Mouse (Mus musculus) heart, adult 8-10 months (tissue): ENCODE results near the gene Hk1. TPM values are rescaled to one million over a fixed set of nuclear protein-coding genes. Genes with fewer than 3 reads are reported as not detected.
"Not testable (repeated sequence)": the region's sequence is repeated elsewhere in the genome, so short reads cannot be mapped to it uniquely, and the experiment has no call there.

Source experiments
- DNase-seq: peaks from one replicate; pipeline ENCODE4 v3.0.0; 2022; ENCODE audit warnings: low spot score
- total RNA-seq, 4 experiments: library from RNA; stranded (reverse); gene quantifications; 2 replicates each; pipeline ENCODE4 v1.2.4; 2022

Hk1 gene
- total RNA-seq, 4 experiments from 2014 or later: 87.3 to 137 (median 106) TPM

- DNase-seq: no peak
Measured at GRCm38 (mm10) chr10:62341956-62342355, 37.8 kb downstream of the Hk1 start.

- no peak for DNase-seq
Measured at GRCm38 (mm10) chr10:62340991-62341390, 38.7 kb downstream of the Hk1 start.

- peak; percentile 97 for DNase-seq
Measured at GRCm38 (mm10) chr10:62340095-62340731, 39.5 kb downstream of the Hk1 start.

GRCm38 (mm10) chr10:62339211-62340094 lies 40.3 kb downstream of the Hk1 start:
- DNase-seq: no peak

- DNase-seq: no peak
Measured at GRCm38 (mm10) chr10:62338626-62339025, 41.1 kb downstream of the Hk1 start.

GRCm38 (mm10) chr10:62338176-62338575 lies 41.5 kb downstream of the Hk1 start:
- DNase-seq: no peak

GRCm38 (mm10) chr10:62336601-62337578 lies 42.8 kb downstream of the Hk1 start:
- DNase-seq: no peak

GRCm38 (mm10) chr10:62335423-62335776 lies 44.3 kb downstream of the Hk1 start:
- DNase-seq: no peak

GRCm38 (mm10) chr10:62334686-62335422 lies 44.9 kb downstream of the Hk1 start:
- DNase-seq: no peak

GRCm38 (mm10) chr10:62333269-62333668 lies 46.4 kb downstream of the Hk1 start:
- DNase-seq: no peak

GRCm38 (mm10) chr10:62332514-62332913 lies 47.2 kb downstream of the Hk1 start:
- peak; percentile 74 for DNase-seq

GRCm38 (mm10) chr10:62331771-62332170 lies 47.9 kb downstream of the Hk1 start:
- DNase-seq: no peak

GRCm38 (mm10) chr10:62331296-62331695 lies 48.4 kb downstream of the Hk1 start:
- DNase-seq: no peak

GRCm38 (mm10) chr10:62329846-62330245 lies 49.9 kb downstream of the Hk1 start:
- DNase-seq: no peak

- no peak for DNase-seq
Measured at GRCm38 (mm10) chr10:62328886-62329412, 50.8 kb downstream of the Hk1 start.

GRCm38 (mm10) chr10:62327572-62328317 lies 52.0 kb downstream of the Hk1 start:
- no peak for DNase-seq

- DNase-seq: no peak
Measured at GRCm38 (mm10) chr10:62326818-62327571, 52.7 kb downstream of the Hk1 start.

GRCm38 (mm10) chr10:62326002-62326401 lies 53.7 kb downstream of the Hk1 start:
- DNase-seq: no peak

GRCm38 (mm10) chr10:62322821-62323220 lies 56.9 kb downstream of the Hk1 start:
- DNase-seq: not testable (repeated sequence)
